Mouse (Mus musculus): Measurements from ENCODE around the gene Chchd10.

The Chchd10 gene

DNA sequence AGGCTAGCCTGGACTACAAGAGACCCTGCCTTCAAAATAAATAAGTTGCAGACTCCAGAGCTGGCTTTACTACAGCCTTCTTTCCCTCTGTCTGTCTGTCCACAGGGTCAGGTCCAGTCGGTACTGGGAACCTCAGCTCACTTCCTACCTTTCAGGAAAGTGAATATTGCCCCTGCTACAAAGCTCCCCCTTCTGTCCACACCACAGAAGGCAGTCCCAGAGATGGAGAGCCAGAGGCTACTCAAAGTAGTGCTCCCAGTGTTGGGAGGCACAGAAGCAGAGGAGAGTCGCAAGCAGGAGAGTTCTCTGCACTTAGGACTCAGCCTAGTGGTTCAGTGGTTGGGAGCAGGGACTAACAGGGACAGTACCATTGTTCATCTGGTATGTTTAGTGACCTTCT is 8.6 kb upstream of the Chchd10 start:
- DNase-seq (ENCODE audit: low read depth in 2 of 2, low spot score in 2 of 2): no peak

DNA sequence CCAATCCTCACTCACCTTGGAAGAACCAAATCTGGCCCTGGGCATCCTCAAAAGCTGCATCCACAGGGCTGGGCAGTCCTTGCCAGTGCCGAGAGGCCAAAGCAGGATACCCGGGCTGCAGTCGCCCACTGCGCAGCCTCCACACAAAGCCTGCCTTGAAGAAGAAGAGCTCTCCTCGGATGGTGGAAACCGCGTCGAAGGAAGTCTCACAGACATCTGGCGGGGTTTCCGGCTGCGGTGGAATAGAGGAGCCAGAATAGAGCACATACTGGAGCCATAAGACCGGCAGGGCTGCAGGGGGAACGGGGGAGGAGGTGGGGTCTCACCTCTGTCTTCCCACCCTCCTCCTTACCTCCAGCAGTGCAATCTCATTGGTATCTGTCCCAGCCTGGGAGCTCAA is 6.5 kb upstream of the Chchd10 start:
- DNase-seq (ENCODE audit: low read depth in 2 of 2, low spot score in 2 of 2): no peak

DNA sequence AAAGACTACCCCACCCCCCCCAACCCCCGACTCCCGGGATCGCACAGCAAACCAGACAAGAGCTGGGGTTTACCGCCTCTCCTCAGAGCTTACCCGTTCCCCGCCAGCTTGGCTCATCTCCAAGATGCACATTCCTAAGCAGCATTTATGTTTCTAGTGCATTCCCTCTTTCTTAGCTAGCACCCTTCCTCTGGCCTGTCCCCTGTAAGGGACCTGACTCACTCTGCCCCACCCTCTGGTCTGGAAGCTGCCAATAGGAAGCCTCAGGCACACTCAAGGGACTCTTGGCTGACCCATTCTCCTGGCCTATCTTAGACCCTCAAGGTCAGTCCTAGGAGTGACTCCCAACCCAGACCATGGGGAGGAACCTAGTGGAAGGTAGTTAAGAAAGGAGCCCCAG is 2.6 kb upstream of the Chchd10 start:
- no peak for DNase-seq (ENCODE audit: low read depth in 2 of 2, low spot score in 2 of 2)

DNA sequence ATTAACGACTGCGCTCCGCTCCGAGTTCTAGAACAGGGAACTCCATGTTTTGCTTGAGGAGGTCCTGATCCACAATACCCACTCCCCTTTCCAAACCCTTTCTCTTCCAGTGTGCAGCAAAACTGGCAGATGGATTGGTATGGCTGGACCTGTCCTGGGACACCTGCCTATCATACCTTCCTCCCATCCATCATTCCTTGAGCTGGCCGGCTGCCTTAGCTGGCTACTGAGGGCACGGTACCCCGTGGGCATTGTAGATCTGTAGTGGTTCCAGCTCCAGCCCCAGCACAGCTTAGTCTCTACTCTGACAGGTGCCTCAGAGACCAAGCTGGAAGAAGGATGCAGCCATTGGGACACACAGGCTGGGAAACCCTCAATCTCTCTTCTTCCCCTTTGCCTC is 1.6 kb upstream of the Chchd10 start:
- DNase-seq (ENCODE audit: low read depth in 2 of 2, low spot score in 2 of 2): no peak

DNA sequence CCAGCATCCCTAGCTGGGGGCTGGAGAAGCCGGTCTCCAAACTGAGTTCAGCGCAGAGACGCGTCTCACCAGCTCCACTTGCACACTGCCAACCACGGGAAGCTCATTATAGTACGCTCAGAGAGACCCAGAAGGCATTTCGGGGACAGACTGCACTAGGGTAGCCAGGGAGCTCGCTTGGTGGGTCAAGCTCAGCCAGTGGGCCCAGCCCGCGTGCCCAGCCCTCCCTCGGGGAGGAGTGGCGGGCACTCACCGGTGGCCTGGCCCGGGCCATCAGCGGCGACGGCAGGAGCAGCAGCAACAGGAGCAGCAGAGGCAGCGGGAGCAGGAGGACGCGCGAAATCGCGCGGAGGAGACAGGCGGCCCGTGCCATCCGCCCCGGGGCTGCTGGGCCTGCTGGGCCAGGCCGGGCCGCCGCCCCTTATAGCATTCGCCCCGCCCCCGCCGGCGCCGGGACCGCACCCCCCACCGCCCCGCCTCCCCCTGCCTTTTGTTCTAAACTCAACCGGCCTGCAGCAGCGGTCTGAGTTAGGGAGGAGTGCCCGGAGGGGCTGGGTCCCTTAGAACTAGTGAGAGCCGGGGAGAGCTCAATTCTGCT is 750 bp upstream of the Chchd10 start:
- peak; percentile 18 to 26 for DNase-seq (ENCODE audit: low read depth in 2 of 2, low spot score in 2 of 2)

DNA sequence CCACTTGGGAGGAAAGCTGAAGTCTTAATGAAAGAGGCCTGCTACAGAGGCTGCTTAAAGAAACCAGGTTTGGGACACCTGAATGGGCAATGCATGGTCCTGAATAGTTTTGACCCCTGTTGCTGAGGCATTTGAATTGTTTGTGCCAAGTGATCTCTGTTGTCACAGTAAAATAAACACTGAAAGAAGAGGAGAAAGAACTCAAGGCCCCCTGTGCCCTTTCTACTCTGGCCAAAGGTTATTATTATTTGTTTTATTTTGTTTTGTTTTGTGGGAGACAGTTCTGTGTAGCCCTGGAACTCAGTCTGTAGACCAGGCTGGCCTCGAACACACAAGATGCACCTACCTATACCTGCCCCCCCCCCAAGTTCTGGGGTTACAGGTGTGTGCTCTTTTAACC is 2.1 kb downstream of the Chchd10 start:
- no peak for DNase-seq (ENCODE audit: low read depth in 2 of 2, low spot score in 2 of 2)

GRCm38 (mm10) chr10:75935680-75936541 is 3.0 kb downstream of the Chchd10 start, which contains the start of gene Mmp11:
Gene Mmp11, minus strand, starts transcription at chr10:75936496.
- peak; percentile 35 to 64 for DNase-seq (ENCODE audit: low read depth in 2 of 2, low spot score in 2 of 2)

DNA sequence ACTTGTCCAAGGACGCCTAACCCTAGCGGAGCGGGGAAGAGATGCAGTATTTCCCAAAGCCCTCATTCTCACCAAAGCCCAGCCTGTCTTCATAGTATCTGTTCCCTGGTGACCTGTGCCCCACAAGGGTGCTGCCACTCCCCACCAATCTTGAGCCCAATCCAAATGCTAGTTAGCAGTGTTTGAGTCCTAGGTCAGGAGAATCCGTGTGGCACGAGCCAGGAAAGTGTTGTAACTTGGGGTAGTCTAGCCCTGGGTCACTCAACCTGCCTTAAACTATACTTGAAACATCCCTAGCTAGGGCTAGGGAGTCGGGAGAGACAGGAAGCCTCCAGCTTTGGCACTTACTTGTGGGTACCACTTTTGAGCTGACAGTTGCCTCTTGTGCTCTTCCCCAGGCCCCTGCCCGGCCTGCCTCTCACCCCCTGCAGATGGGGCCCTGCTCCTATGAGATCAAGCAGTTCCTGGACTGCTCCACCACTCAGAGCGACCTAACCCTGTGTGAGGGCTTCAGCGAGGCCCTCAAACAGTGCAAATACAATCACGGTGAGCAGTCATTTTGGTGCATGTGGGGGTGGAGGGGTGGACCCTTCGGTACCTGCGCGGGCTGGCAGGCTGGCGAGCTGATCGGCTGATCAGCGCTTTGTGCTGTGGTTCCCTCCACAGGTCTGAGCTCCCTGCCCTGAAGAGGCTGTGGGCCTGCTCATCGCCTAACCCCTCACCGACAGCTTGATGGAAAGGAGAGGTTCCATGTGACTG is 4.2 kb downstream of the Chchd10 start:
- DNase-seq (ENCODE audit: low read depth in 2 of 2, low spot score in 2 of 2): no peak

GRCm38 (mm10) chr10:75937851-75938643 is 5.1 kb downstream of the Chchd10 start:
- DNase-seq (ENCODE audit: low read depth in 2 of 2, low spot score in 2 of 2): no peak

DNA sequence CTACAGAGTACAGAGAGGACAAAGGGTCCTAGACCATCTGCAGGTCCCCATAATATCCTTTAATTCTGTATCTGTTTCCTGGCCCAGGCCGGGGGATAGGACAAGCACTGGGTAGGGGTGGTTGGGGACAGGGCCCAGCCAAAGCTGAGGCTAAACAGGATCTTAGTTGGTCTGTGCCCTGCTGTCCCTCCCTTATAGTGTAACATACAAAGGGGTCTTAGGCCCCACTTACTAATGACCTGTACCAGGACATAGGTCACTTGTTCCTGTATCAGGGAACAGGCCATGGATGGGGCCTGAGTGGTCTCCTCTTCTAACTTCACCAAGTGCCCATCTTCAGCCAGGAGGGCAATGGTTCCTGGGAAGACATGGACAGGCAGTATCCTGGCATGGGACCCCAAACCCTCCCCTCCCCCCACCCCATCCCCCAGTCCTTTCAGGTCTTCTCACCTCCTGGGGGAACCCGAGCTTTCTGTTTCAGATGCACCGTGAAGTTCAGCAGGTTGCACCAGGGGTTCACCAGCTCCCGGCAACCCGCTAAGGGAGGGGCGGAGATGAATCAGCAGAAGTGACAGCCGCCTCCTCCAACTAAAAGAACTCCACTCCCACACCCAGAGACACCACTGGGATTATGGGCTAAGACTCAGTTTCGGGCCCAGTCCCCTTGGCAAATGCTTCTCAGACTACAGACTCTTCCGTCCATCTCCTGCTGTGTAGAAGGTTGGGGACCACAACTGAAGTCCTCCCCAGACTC is 6.7 kb downstream of the Chchd10 start:
- no peak for DNase-seq (ENCODE audit: low read depth in 2 of 2, low spot score in 2 of 2)

DNA sequence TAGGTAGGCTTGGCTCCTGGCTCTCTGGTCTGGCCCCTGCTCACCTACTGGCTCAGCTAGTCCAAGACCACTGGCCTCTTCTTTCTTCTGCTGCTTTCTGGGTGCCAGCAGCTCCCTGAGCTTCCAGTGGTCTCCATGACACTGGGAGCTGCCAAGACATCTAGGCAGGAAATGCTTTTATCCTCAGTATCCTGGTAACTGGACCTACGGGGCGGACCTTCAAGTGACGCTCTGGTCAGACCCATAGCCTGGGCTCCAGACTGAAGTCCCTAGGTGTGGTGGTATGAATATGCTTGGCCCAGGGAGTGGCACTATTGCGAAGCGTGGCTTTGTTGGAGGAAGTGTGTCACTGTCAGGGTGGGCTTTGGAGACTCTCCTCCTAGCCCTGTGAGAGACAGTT is 7.6 kb downstream of the Chchd10 start, which contains the start of gene Gm867:
Gene Gm867, minus strand, starts transcription at position 153 of the 400 bp plus-strand sequence.
- no peak for DNase-seq (ENCODE audit: low read depth in 2 of 2, low spot score in 2 of 2)

GRCm38 (mm10) chr10:75941042-75941824 is 8.3 kb downstream of the Chchd10 start:
- no peak for DNase-seq (ENCODE audit: low read depth in 2 of 2, low spot score in 2 of 2)

- DNase-seq (ENCODE audit: low read depth in 2 of 2, low spot score in 2 of 2): no peak
These were observed 10.0 kb downstream of the Chchd10 start, which contains the start of gene Vpreb3 for GRCm38 (mm10) chr10:75942736-75943477. Gene Vpreb3, plus strand, starts transcription at chr10:75943057.

GRCm38 (mm10) chr10:75944066-75944772 is 11.3 kb downstream of the Chchd10 start:
- no peak for DNase-seq (ENCODE audit: low read depth in 2 of 2, low spot score in 2 of 2)

DNA sequence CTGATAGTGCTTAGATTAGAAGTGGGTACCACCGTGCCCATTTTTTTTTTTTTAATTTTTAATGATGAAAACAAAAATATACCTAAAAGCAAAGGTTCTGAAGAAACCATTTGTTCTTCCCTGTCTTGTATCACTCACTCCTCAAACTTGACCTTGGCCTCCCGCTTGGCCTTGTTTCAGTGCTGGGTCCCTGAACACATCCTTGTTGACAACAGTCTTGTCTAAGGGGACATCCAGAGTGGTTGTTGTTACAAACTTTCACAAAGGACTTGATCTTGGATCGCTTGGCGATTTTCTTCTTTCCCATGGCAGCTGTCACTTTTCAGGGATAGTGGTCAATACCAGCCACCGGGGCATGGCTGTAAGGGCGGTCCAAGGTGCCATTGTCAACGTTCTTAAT is 12.3 kb downstream of the Chchd10 start:
- no peak for DNase-seq (ENCODE audit: low read depth in 2 of 2, low spot score in 2 of 2)

DNA sequence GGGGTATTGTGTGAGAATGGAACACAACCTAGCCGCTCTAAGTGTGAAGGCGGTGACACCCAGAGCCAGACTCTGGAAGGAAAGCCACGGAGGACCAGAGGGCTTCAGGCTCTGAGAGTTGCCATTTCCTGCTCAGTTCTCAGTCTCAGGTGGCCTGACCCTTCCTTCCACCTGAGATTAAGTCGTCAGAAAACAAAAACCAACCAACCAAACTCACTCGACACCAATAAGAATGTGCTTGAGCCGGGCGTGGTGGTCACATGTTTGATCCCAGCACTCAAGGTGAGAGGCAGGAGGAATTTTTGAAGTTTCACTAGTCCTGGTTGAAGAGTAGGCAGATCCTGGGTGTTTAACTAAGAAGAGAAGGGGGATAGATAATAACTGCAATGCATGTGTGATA is 13.0 kb downstream of the Chchd10 start:
- no peak for DNase-seq (ENCODE audit: low read depth in 2 of 2, low spot score in 2 of 2)

DNA sequence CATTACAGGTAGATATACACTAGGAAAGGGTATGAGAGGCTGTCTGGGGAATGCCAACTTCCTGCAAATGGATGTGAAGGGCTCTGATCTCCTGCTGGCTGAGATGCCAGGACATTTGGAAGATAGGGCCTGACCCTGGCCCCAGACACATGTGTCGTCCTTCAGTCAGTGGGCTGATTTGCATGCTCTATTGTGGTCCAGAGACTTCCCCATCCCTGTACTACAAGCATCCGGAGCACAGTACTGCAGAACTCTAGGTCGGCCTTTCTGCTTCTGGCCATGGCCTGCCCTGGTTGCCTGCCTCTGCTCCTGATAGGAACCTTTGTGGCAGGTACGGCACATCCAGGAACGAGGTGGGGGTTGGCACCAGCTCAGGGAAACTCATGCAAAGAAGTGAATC is 15.1 kb downstream of the Chchd10 start:
- no peak for DNase-seq (ENCODE audit: low read depth in 2 of 2, low spot score in 2 of 2)
